Mouse (Mus musculus) urinary bladder, postnatal 0 days (tissue): ENCODE results near the gene Resp18. TPM values are rescaled to one million over a fixed set of nuclear protein-coding genes. Genes with fewer than 3 reads are reported as not detected.

Source experiments
- polyA plus RNA-seq: library from polyadenylated mRNA; unstranded; fragments of >200 nt; fragmentation: Nextera tagmentation; extraction: Ambion mirVana; gene quantifications from 2 replicates; pipeline ENCODE4 v1.2.1, GENCODE M21; 2015

The Resp18 gene
- 0.29 TPM in 1 of 2 replicates, not detected in the other for polyA plus RNA-seq

GRCm38 (mm10) chr1:75278228-75278627 is at the start of gene Resp18:
Gene Resp18 (minus strand): TSS chr1:75278415.

DNA sequence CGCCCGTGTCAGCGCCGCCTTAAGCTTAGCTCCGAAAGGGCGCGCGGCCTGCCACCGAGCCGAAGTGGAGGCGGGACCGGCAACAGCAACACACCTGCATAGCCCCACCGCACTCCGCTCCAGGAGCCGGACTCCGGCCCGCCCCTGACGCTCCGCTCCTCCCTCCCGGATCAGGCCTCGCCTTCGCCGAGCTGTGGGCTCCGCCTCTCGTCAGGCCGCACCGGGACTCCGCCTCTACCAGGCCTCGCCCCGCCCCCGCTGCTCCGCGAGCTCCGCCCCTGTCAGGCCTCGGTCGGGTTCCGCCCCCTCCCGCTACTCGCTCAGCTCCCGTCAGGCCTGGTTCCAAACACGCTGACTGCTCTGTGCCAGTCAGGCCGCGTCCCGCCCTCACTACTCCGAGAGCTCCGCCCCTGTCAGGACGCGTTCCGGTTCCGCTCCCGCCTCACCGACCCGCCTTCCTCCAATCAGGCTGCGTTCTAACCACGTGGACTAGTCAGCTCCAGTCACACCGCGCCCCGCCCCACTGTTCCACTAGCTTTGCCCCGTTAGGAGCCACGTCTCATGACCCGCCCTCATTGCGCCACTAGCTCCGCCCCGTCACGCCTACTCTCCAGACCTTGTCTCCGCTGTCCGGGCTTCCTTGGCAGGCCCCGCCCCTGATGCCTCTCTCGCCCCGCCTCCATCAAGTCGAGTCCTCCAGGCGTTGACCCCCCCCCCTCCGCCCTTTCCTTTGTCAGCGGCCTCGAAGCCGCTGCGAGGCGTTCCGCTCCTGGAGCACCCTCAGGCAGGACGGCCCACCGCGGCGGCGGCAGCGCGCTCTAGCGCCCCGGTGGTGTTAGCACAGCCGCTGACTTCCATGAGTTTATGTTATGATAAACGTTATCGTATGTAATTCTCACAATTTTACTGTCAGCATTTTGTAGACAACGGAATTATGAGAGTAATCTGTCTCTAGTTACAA is 39.3 kb upstream of the Resp18 start, which contains the start of gene Dnpep:
Gene Dnpep, minus strand, starts transcription at position 750 of the 961 bp plus-strand sequence.

GRCm38 (mm10) chr1:75264091-75264880 is 13.9 kb downstream of the Resp18 start, which contains the start of gene Ptprn:
Gene Ptprn (minus strand): TSS chr1:75264502.

GRCm38 (mm10) chr1:75236117-75237050 is 41.8 kb downstream of the Resp18 start, which contains the start of gene Dnajb2:
Gene Dnajb2 (plus strand): TSS chr1:75236406.

GRCm38 (mm10) chr1:75231664-75232152 is 46.5 kb downstream of the Resp18 start, which contains the start of gene A630095N17Rik:
Gene A630095N17Rik (minus strand): TSS chr1:75232102.

Other genes with a start within 250 kb of the Resp18 start
- gene Nhej1, start 153.2 kb downstream of the Resp18 start, polyA plus RNA-seq, result 6.5 and 6.7 TPM in 2 replicates
- 0.98 TPM in 2 replicates for gene Slc23a3, start 144.5 kb downstream of the Resp18 start, polyA plus RNA-seq
- gene Cnppd1, start 135.7 kb downstream of the Resp18 start, polyA plus RNA-seq, result 30.9 and 33.7 TPM in 2 replicates
- 23.0 and 25.4 TPM in 2 replicates for gene Retreg2, start 135.6 kb downstream of the Resp18 start, polyA plus RNA-seq
- 27.1 and 30.9 TPM in 2 replicates for gene Zfand2b, start 109.8 kb downstream of the Resp18 start, polyA plus RNA-seq
- 11.4 and 15.1 TPM in 2 replicates for gene Abcb6, start 98.0 kb downstream of the Resp18 start, polyA plus RNA-seq
- gene Ankzf1, start 86.3 kb downstream of the Resp18 start, polyA plus RNA-seq, result 12.1 and 14.3 TPM in 2 replicates
- 25.4 and 26.5 TPM in 2 replicates for gene Atg9a, start 86.2 kb downstream of the Resp18 start, polyA plus RNA-seq
- gene Glb1l, start 67.6 kb downstream of the Resp18 start, polyA plus RNA-seq, result 7.8 and 8.9 TPM in 2 replicates
- gene Stk16, start 67.6 kb downstream of the Resp18 start, polyA plus RNA-seq, result 66.2 and 71.5 TPM in 2 replicates
- 37.9 and 41.5 TPM in 2 replicates for gene Tuba4a, start 58.5 kb downstream of the Resp18 start, polyA plus RNA-seq
- not detected in 2 replicates for gene A630095N17Rik, start 46.3 kb downstream of the Resp18 start, polyA plus RNA-seq
- gene Dnajb2, start 42.0 kb downstream of the Resp18 start, polyA plus RNA-seq, result 20.6 and 27.3 TPM in 2 replicates
- 0.30 TPM in 2 replicates for gene Ptprn, start 13.9 kb downstream of the Resp18 start, polyA plus RNA-seq
- 153 and 154 TPM in 2 replicates for gene Dnpep, start 39.6 kb upstream of the Resp18 start, polyA plus RNA-seq
- gene Des, start 81.9 kb upstream of the Resp18 start, polyA plus RNA-seq, result 2,029 and 2,461 TPM in 2 replicates
- 51.1 and 53.5 TPM in 2 replicates for gene Speg, start 96.9 kb upstream of the Resp18 start, polyA plus RNA-seq
- gene Gmppa, start 157.5 kb upstream of the Resp18 start, polyA plus RNA-seq, result 89.2 and 102 TPM in 2 replicates
- gene Asic4, start 172.0 kb upstream of the Resp18 start, polyA plus RNA-seq, result 0.33 and 0.40 TPM in 2 replicates
- gene Chpf, start 200.9 kb upstream of the Resp18 start, polyA plus RNA-seq, result 45.4 and 46.4 TPM in 2 replicates
- gene Tmem198, start 201.1 kb upstream of the Resp18 start, polyA plus RNA-seq, result 1.1 and 1.4 TPM in 2 replicates
- 28.7 and 29.1 TPM in 2 replicates for gene Obsl1, start 228.0 kb upstream of the Resp18 start, polyA plus RNA-seq
- 5.0 and 6.0 TPM in 2 replicates for gene Inha, start 228.7 kb upstream of the Resp18 start, polyA plus RNA-seq
- 7.6 and 8.2 TPM in 2 replicates for gene Stk11ip, start 243.1 kb upstream of the Resp18 start, polyA plus RNA-seq